Mouse (Mus musculus) liver, embryonic 14.5 days (tissue): Measurements from ENCODE around the gene Timp2. TPM values are rescaled to one million over a fixed set of nuclear protein-coding genes. Genes with fewer than 3 reads are reported as not detected.

ENCODE experiments used
- ATAC-seq: fragments of 200-750 bp; cut with Nextera tagmentation; 2 replicates; pipeline ENCODE4 v1.8.0; 2017; ENCODE audit warnings: moderate number of reproducible peaks, mild to moderate bottlenecking, moderate library complexity; ENCODE audit not compliant: insufficient read depth
- DNase-seq, 3 experiments: peaks; one replicate each; pipeline ENCODE4 v3.0.0-alpha.2; 2012 to 2013; ENCODE audit warnings: low read depth in 3 of 3, low spot score in 3 of 3
- H3K27ac ChIP-seq: fragments of 300-500 bp; sonication (generic); 2 replicates; pipeline ENCODE4 v1.5.1; 2014; ENCODE audit warnings: moderate library complexity, mild to moderate bottlenecking, control low read depth, inconsistent platforms
- H3K27me3 ChIP-seq: fragments of 300-500 bp; sonication (generic); 2 replicates; pipeline ENCODE4 v1.6.1; 2014; ENCODE audit warnings: mild to moderate bottlenecking, low read length, moderate library complexity; ENCODE audit not compliant: control insufficient read depth, insufficient read depth
- H3K36me3 ChIP-seq: fragments of 300-500 bp; sonication (generic); replicated peaks from 2 replicates; pipeline ENCODE4 v1.6.1; 2014; ENCODE audit warnings: low read depth; ENCODE audit not compliant: control insufficient read depth, insufficient read depth
- H3K4me1 ChIP-seq, 2 experiments: fragments of 200-500 bp in 1 of 2; fragments of 300-500 bp in 1 of 2; sonication (generic) in 1 of 2; replicated peaks; 2 replicates each; pipeline ENCODE4 v1.6.1; 2012 to 2014; ENCODE audit warnings: antibody characterized with exemption in 1 of 2, inconsistent platforms in 1 of 2, low read length in 1 of 2; ENCODE audit not compliant: control insufficient read depth in 2 of 2, insufficient read depth in 2 of 2
- H3K4me2 ChIP-seq: fragments of 300-500 bp; sonication (generic); 2 replicates; pipeline ENCODE4 v1.6.1; 2014; ENCODE audit warnings: low read depth, mild to moderate bottlenecking, control low read depth, moderate library complexity
- H3K4me3 ChIP-seq, 2 experiments: fragments of 200-500 bp in 1 of 2; fragments of 300-500 bp in 1 of 2; sonication (generic) in 1 of 2; 2 replicates each; pipeline ENCODE4 v1.5.1; 2012 to 2014; ENCODE audit warnings: low read depth in 2 of 2, low read length in 2 of 2, mild to moderate bottlenecking in 2 of 2, control low read depth in 1 of 2, inconsistent platforms in 1 of 2, moderate library complexity in 1 of 2; ENCODE audit not compliant: insufficient read depth in 1 of 2
- H3K9ac ChIP-seq: fragments of 300-500 bp; sonication (generic); replicated peaks from 2 replicates; pipeline ENCODE4 v1.6.1; 2014; ENCODE audit warnings: mild to moderate bottlenecking, control low read depth, moderate library complexity
- H3K9me3 ChIP-seq: fragments of 300-500 bp; sonication (generic); 2 replicates; pipeline ENCODE4 v1.6.1; 2016; ENCODE audit warnings: low read length, mixed read lengths; ENCODE audit not compliant: control insufficient read depth
- CTCF ChIP-seq: IDR thresholded peaks from 2 replicates; pipeline ENCODE4 v1.5.1; 2016; ENCODE audit warnings: antibody characterized with exemption, low read depth, control low read depth
- EP300 ChIP-seq: IDR thresholded peaks from 2 replicates; pipeline ENCODE4 v1.6.1; 2016; ENCODE audit warnings: antibody characterized with exemption, low read depth
- WGBS: fragments of 180-500 bp; shearing (Covaris S2); extraction: QIAGEN DNeasy Blood & Tissue Kit; methylation state at CpG from one replicate; pipeline ENCODE4 v1.1.7; 2014; ENCODE audit not compliant: insufficient replicate concordance; 5-methylcytosine and 5-hydroxymethylcytosine counted together
- polyA plus RNA-seq, 2 experiments: library from polyadenylated mRNA; depleted of rRNA in 1 of 2; stranded (reverse) in 1 of 2; unstranded in 1 of 2; fragments of >200 nt; fragmentation: Nextera tagmentation in 1 of 2; extraction: Ambion mirVana in 1 of 2; gene quantifications; 2 replicates each; pipeline versions ENCODE4 v1.2.1 to v1.2.3; 2012 to 2014

Gene Timp2
- 1.9 and 3.2 TPM in 2 replicates for polyA plus RNA-seq (2012; rRNA removed)
- 4.6 and 5.7 TPM in 2 replicates for polyA plus RNA-seq (2014; fragmentation: Nextera tagmentation; extraction: Ambion mirVana)

GRCm38 (mm10) chr11:118355640-118356039, at the start of gene Timp2:
Gene Timp2 (minus strand): TSS chr11:118355740.
- H3K4me3 ChIP-seq, result peak within 1 kb of the TSS; percentile 36 to 43
- H3K27me3 ChIP-seq, result peaks cover 19% of the 10 kb centered on the region
- DNase-seq (no peak), ATAC-seq (no peak)
- H3K36me3 ChIP-seq, result no peaks in the 10 kb centered on the region
- no peaks in the 10 kb centered on the region for H3K9me3 ChIP-seq
- no peak within 1 kb of the TSS for H3K9ac ChIP-seq
- WGBS, result 51% methylated on average over 6 of the region's 6 CpGs
- peak within 1 kb of the TSS; percentile 56 for H3K4me2 ChIP-seq
- no peaks in the 10 kb centered on the region for H3K4me1 ChIP-seq
- H3K27ac ChIP-seq, result no peak within 1 kb of the TSS
- TF ChIP-seq CTCF, result no peak
- no peak for TF ChIP-seq EP300

GRCm38 (mm10) chr11:118405311-118405710, 49.8 kb upstream of the Timp2 start:
- no peak overlapping the region for H3K4me3 ChIP-seq
- no peak overlapping the region for H3K4me2 ChIP-seq
- no peak for TF ChIP-seq CTCF
- TF ChIP-seq EP300, result no peak
- peaks cover 2 to 16% of the 10 kb centered on the region in 2 experiments for H3K4me1 ChIP-seq
- WGBS, result 79% methylated on average over 8 of the region's 8 CpGs
- no peaks in the 10 kb centered on the region for H3K27me3 ChIP-seq
- no peak for DNase-seq
- no peaks in the 10 kb centered on the region; the same call in 1 of the 2 replicates for H3K36me3 ChIP-seq
- no peak for ATAC-seq
- no peaks in the 10 kb centered on the region for H3K9me3 ChIP-seq
- no peak overlapping the region for H3K9ac ChIP-seq
- H3K27ac ChIP-seq, result no peak overlapping the region

- no peak overlapping the region for H3K4me3 ChIP-seq
- DNase-seq, result no peak
- no peak for TF ChIP-seq EP300
- TF ChIP-seq CTCF, result no peak
- no peak for ATAC-seq
- H3K36me3 ChIP-seq, result no peaks in the 10 kb centered on the region; the same call in 1 of the 2 replicates
- no peaks in the 10 kb centered on the region for H3K9me3 ChIP-seq
- peaks cover 9 to 25% of the 10 kb centered on the region in 2 experiments for H3K4me1 ChIP-seq
- no peak overlapping the region for H3K4me2 ChIP-seq
- no peak overlapping the region for H3K27ac ChIP-seq
- H3K27me3 ChIP-seq, result no peaks in the 10 kb centered on the region
- H3K9ac ChIP-seq, result no peak overlapping the region
- 62% methylated on average over 6 of the region's 6 CpGs for WGBS
Observed at GRCm38 (mm10) chr11:118403951-118404899, 48.7 kb upstream of the Timp2 start.

- Histone ChIP-seq H3K4me1 (peaks cover 9 to 25% of the 10 kb centered on the region in 2 experiments), H3K27me3 (no peaks in the 10 kb centered on the region), H3K9me3 (no peaks in the 10 kb centered on the region), H3K36me3 (no peaks in the 10 kb centered on the region; the same call in 1 of the 2 replicates), H3K9ac (no peak overlapping the region), H3K4me3 (no peak overlapping the region), H3K27ac (no peak overlapping the region), H3K4me2 (no peak overlapping the region)
- WGBS, result 57% methylated on average over 2 of the region's 2 CpGs
- ATAC-seq, result no peak
- no peak for TF ChIP-seq EP300
- no peak for TF ChIP-seq CTCF
- DNase-seq, result no peak
Observed at GRCm38 (mm10) chr11:118403183-118403582, 47.6 kb upstream of the Timp2 start.

DNA sequence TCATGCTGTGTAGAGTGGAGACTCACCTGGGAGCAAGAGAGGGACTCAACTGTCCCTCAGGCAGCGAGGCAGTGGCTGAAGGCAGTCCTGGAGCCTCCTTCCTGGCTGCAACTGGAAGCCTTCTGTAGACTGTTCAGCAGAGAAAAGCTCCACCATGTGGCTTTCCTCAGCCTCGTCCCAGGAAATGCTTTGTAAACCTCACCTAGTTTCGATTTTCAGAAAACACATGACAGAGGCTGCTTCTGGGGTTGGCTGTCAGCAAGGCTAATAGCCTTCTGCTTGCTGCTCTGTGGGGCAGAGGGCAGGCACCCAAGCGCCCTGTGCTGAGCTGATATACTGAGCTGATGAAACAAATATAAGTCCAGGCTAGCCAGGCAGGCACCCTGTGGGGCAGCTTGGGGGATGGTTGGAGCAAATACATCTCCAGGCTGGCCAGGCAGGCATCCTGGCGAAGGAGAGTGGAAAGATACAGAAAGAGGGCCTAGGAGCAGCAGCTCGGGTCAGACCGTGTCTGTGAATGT, 46.3 kb upstream of the Timp2 start, which contains the start of gene Lgals3bp:
TSS of gene Lgals3bp (minus strand) at position 333 of the 521 bp plus-strand sequence.
- DNase-seq (peak in 1 of 3 experiments; percentile 24), ATAC-seq (peak; percentile 65)
- no peak within 1 kb of the TSS for H3K9ac ChIP-seq
- H3K27me3 ChIP-seq, result no peaks in the 10 kb centered on the region
- H3K36me3 ChIP-seq, result no peaks in the 10 kb centered on the region; the same call in 1 of the 2 replicates
- H3K4me1 ChIP-seq, result peaks cover 9 to 25% of the 10 kb centered on the region in 2 experiments
- no peaks in the 10 kb centered on the region for H3K9me3 ChIP-seq
- no peak within 1 kb of the TSS for H3K27ac ChIP-seq
- no peak; the same call in 1 of the 2 replicates for TF ChIP-seq CTCF
- TF ChIP-seq EP300, result no peak
- peak within 1 kb of the TSS; percentile 28 for H3K4me2 ChIP-seq
- WGBS, result 42% methylated on average over 7 of the region's 7 CpGs
- peak within 1 kb of the TSS; percentile 1 to 34 for H3K4me3 ChIP-seq
